Mouse (Mus musculus): ENCODE measurements around the gene Naa40.

- no peak for TF ChIP-seq CEBPB (IDR thresholded peaks at IDR 0.05; ENCODE audit: low read depth)
- TF ChIP-seq USF1 (IDR thresholded peaks at IDR 0.05; ENCODE audit: low read depth): no peak
- no peak for TF ChIP-seq MYOD1 (IDR thresholded peaks at IDR 0.05; ENCODE audit: control insufficient read depth, insufficient read length, low read depth)
- TF ChIP-seq CTCF (IDR thresholded peaks at IDR 0.05; ENCODE audit: control insufficient read depth, insufficient read depth, insufficient read length): no peak
- TF ChIP-seq MYOG (IDR thresholded peaks at IDR 0.05; ENCODE audit: control insufficient read depth, extremely low read depth, insufficient read length): no peak
- TF ChIP-seq MAX (IDR thresholded peaks at IDR 0.05): no peak
Observed at GRCm38 (mm10) chr19:7177804-7178511, 63.0 kb downstream of the Naa40 start.

All from C2C12 (cell line).